Mouse (Mus musculus): ENCODE results near the gene Gm20479.

DNA sequence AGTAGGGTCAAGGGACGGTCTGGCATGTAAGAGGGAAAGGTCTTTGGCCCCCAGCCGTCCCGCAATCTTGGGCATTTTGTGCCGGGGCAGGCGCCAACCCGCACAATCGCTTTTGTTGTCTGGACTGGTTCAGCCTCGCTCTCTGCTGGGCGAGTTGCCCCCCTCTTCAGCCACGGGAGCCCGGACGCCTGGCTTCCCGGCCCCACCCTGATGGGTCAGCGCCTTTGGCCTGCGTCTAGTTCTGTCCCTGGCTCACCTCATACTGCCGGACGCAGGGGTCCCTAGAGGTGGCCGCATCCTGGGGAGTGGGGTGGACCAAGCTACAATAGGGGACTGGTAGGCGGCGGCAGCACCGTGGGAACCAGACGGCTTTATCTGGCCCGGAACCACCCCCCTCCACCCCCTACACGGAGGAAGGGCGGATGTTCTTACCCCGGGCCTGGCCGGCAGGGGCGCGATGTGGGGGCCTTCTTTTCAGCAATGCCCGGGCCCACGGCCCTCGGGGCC, 22.8 kb downstream of the Gm20479 start:
- TF ChIP-seq CTCF (IDR thresholded peaks at IDR 0.05; ENCODE audit: low read depth, low read length) (no peak), GATA1 (IDR thresholded peaks at IDR 0.05; ENCODE audit: borderline replicate concordance, low read length) (no peak)

Data from G1E (cell line).